Mouse (Mus musculus): ENCODE data around the gene AC131692.1. TPM values are rescaled to one million over a fixed set of nuclear protein-coding genes. Genes with fewer than 3 reads are reported as not detected.
"Not testable (repeated sequence)": the region's sequence is repeated elsewhere in the genome, so short reads cannot be mapped to it uniquely, and the experiment has no call there.

AC131692.1 gene
- total RNA-seq, 2 experiments from 2014 or later = not detected

DNA sequence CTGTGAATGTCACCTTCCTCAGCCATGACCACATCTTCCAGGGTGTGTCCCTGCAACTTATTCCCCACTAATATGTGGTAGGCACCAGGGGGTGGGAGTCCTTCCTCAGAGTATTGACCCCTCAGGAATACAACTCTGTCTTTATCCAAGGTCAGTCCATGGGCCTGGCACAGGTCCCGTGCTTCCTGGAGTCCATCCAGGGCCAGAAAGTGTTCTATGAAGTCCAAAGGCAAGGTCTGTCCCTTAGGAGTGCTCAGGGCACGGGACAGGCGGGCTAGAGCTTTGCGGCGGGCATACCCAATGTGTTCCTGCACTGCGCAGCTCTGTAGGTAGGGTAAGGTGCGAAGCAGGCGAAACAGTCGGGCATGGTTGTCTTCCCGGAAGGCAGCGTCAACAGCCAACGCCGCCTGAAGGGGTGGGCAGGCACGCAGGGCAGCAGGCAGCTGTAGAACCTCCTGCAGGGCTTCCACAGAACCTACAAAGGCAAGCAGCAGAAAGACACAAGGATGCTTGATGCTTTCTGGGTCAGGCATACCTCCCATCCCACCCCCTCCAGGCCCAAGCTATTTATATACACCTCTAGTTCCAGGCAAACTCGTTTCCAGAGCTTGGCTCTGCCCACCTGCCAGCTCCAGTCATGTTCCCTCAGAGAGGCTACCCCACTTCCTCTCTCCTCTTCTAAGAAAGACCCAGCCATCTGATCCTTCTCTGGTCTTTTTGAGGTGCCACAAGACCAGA is 22.1 kb downstream of the AC131692.1 start:
- intact Hi-C loops (cut with DNase I) = no loop called here

DNA sequence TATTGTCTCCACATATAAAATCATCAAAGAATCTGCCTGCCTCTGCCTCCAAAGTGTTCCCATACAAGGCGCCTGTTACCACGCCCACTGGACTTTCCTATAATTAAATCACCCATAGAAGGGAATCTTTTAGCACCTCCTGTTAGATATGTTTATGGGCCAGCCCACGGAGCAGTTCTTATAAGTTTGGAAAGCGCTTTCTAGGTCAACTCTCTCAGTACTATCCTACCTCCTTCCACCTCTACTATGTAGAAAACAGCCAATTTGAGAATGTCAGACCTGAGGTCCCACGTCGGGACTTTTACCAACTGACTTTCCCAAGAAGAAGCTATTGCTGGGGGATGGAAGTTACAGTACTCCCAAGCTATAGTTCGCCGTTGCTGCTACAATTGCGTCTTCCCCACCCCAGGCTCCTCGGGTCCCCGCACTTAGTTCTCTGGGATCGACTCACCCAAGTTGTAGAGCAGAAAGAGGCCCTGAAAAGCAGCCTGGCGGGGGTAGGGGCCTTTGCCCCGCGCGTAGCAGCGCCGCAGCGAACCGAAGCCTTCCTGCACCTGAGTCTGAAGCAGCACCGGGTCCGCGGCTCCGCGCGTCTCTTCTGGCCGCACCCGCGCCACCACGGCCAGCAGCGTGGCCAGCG is 23.2 kb downstream of the AC131692.1 start:
- DNase-seq = no peak
- intact Hi-C loops (cut with DNase I) = no loop called here

More for the DNA sequence above, 22.1 kb downstream of the AC131692.1 start:
- DNase-seq = no peak

GRCm38 (mm10) chr19:6117986-6118676 is 23.9 kb downstream of the AC131692.1 start, which contains the start of gene Sac3d1:
TSS of gene Sac3d1 (minus strand) at chr19:6118650.
- intact Hi-C loops (cut with DNase I) = no loop called here
- DNase-seq = peak; percentile 90

- intact Hi-C loops (cut with DNase I) = no loop called here
These were observed 24.5 kb downstream of the AC131692.1 start for GRCm38 (mm10) chr19:6118677-6119185.

GRCm38 (mm10) chr19:6121761-6122160 is 27.5 kb downstream of the AC131692.1 start:
- intact Hi-C loops (cut with DNase I) = no loop called here
- DNase-seq = no peak

More at GRCm38 (mm10) chr19:6118677-6119185, 24.5 kb downstream of the AC131692.1 start:
- DNase-seq = peak; percentile 32

- intact Hi-C loops (cut with DNase I) = no loop called here
- DNase-seq = no peak
These were observed 29.1 kb downstream of the AC131692.1 start for GRCm38 (mm10) chr19:6123330-6123729.

DNA sequence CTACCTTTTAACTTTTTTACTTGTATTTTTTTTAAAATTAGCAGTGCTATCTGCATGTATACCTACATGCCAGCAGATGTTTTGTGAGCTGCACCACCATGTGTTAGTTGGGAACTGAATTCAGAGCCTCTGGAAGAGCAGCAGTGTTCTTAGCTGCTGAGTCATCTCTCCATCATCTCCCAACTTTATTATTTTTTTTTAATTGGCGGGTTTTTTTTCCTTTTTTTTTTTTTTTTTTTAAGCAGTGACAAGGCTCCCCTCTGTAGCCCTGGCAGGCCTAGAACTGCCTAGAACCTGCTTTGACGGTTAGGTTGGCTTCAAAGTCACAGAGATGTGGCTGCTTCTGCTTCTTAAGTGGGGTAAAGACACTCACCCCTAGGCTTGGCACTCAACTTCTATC is 30.7 kb downstream of the AC131692.1 start:
- no peak for DNase-seq
- intact Hi-C loops (cut with DNase I) = no loop called here

GRCm38 (mm10) chr19:6126289-6126688 is 32.1 kb downstream of the AC131692.1 start:
- intact Hi-C loops (cut with DNase I) = no loop called here

GRCm38 (mm10) chr19:6126789-6127580 is 32.8 kb downstream of the AC131692.1 start:
- intact Hi-C loops (cut with DNase I) = no loop called here
- DNase-seq = no peak

More at GRCm38 (mm10) chr19:6126289-6126688, 32.1 kb downstream of the AC131692.1 start:
- peak; percentile 32 for DNase-seq

- intact Hi-C loops (cut with DNase I) = no loop called here
- DNase-seq = peak; percentile 96
These were observed 33.6 kb downstream of the AC131692.1 start, which contains the start of gene Snx15 for GRCm38 (mm10) chr19:6127760-6128341. TSS of gene Snx15 (minus strand) at chr19:6128304.

GRCm38 (mm10) chr19:6130414-6131128 is 36.4 kb downstream of the AC131692.1 start:
- DNase-seq; intact Hi-C loops (cut with DNase I): not testable (repeated sequence)

DNA sequence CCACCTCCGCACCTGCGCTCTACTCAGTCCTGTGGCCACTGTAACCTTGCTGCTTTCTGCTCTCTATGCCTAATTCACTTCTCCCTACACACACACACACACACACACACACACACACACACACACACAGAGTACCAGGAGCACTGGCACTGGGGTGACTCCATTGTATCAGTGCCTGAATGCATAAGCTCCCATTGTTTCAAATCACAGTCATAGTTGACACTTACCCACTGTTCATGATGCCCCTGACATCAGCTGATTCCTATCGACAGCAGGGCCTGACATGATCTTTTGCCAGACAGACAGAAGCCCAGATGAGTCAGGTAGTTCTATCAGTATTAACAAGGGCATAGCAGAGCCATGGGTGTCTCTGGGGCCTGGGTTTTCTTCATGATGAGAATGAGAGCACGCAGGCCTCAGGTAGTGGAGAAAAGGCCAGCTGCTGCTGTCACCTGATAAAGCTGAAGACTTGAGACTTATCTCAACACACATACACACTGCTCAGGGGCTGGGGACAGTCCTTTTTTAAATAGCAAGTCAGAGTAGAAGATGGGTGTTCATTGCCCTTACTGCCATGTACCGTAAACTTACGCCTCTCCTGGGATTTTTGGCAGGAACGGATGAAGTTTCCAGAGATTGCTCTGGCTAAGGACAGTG is 38.1 kb downstream of the AC131692.1 start:
- DNase-seq = no peak
- intact Hi-C loops (cut with DNase I) = no loop called here

- intact Hi-C loops (cut with DNase I); DNase-seq: not testable (repeated sequence)
These were observed 39.0 kb downstream of the AC131692.1 start for GRCm38 (mm10) chr19:6133197-6133596.

GRCm38 (mm10) chr19:6136397-6136796 is 42.2 kb downstream of the AC131692.1 start:
- no peak for DNase-seq
- intact Hi-C loops (cut with DNase I) = no loop called here

GRCm38 (mm10) chr19:6139701-6140100 is 45.5 kb downstream of the AC131692.1 start:
- intact Hi-C loops (cut with DNase I) = no loop called here
- no peak for DNase-seq

DNA sequence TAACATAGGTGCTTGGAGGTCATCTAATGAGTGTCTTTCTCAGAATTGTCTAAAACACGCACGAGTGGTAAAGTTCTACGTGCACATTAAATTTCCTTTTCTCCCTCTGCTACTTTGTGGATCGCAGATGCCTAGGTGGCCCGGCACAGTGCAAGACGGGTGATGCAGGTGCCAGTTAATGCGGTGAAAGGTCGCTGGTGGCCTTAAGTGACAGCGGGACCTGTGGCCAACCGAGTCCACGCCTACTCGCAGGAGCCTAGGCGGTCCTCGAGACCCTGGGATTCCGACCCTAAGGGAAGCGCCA is 46.1 kb downstream of the AC131692.1 start:
- intact Hi-C loops (cut with DNase I) = no loop called here

GRCm38 (mm10) chr19:6140678-6141393 is 46.6 kb downstream of the AC131692.1 start, which contains the start of gene Batf2:
TSS of gene Batf2 (plus strand) at chr19:6140983.
- DNase-seq = peak; percentile 96
- intact Hi-C loops (cut with DNase I) = no loop called here

More for the DNA sequence above, 46.1 kb downstream of the AC131692.1 start:
- no peak for DNase-seq

GRCm38 (mm10) chr19:6141394-6141749 is 47.2 kb downstream of the AC131692.1 start, which contains the start of gene Arl2:
TSS of gene Arl2 (minus strand) at chr19:6141548.
- intact Hi-C loops (cut with DNase I) = no loop called here
- DNase-seq = peak; percentile 85
